Mouse (Mus musculus) heart, embryonic 12.5 days (tissue): ENCODE measurements around the gene Hap1. TPM values are rescaled to one million over a fixed set of nuclear protein-coding genes. Genes with fewer than 3 reads are reported as not detected.

ENCODE experiments used
- polyA plus RNA-seq: library from polyadenylated mRNA; unstranded; fragments of >200 nt; fragmentation: Nextera tagmentation; extraction: Ambion mirVana; gene quantifications from 2 replicates; pipeline ENCODE4 v1.2.1, GENCODE M21; 2016

Hap1 gene
- polyA plus RNA-seq, 1 experiment from 2014 or later = 12.3 TPM

Other genes starting within 250 kb of the Hap1 start
- 0.14 and 0.20 TPM in 2 replicates for gene Krt13, start 234.6 kb downstream of the Hap1 start, polyA plus RNA-seq
- 0.58 and 0.69 TPM in 2 replicates for gene Krt15, start 220.2 kb downstream of the Hap1 start, polyA plus RNA-seq
- 86.8 and 88.0 TPM in 2 replicates for gene Krt19, start 207.5 kb downstream of the Hap1 start, polyA plus RNA-seq
- not detected in 2 replicates for gene Krt9, start 162.9 kb downstream of the Hap1 start, polyA plus RNA-seq
- gene Krt14, start 148.6 kb downstream of the Hap1 start, polyA plus RNA-seq = 1.3 and 2.2 TPM in 2 replicates
- not detected in 2 replicates for gene Krt16, start 107.2 kb downstream of the Hap1 start, polyA plus RNA-seq
- gene Krt17, start 95.1 kb downstream of the Hap1 start, polyA plus RNA-seq = 1.3 and 1.9 TPM in 2 replicates
- not detected in 2 replicates for gene Krt42, start 86.3 kb downstream of the Hap1 start, polyA plus RNA-seq
- gene Eif1, start 36.2 kb downstream of the Hap1 start, polyA plus RNA-seq = 1,467 and 1,522 TPM in 2 replicates
- gene Gast, start 21.7 kb downstream of the Hap1 start, polyA plus RNA-seq = not detected in 2 replicates
- gene Jup, start 41.6 kb upstream of the Hap1 start, polyA plus RNA-seq = 107 and 109 TPM in 2 replicates
- gene P3h4, start 58.7 kb upstream of the Hap1 start, polyA plus RNA-seq = 69.7 and 78.3 TPM in 2 replicates
- 114 and 124 TPM in 2 replicates for gene Fkbp10, start 59.6 kb upstream of the Hap1 start, polyA plus RNA-seq
- 101 and 104 TPM in 2 replicates for gene Nt5c3b, start 85.7 kb upstream of the Hap1 start, polyA plus RNA-seq
- gene Klhl10, start 85.8 kb upstream of the Hap1 start, polyA plus RNA-seq = 0.65 and 0.76 TPM in 2 replicates
- gene Klhl11, start 116.6 kb upstream of the Hap1 start, polyA plus RNA-seq = 9.5 and 9.8 TPM in 2 replicates
- 93.7 and 99.0 TPM in 2 replicates for gene Acly, start 171.9 kb upstream of the Hap1 start, polyA plus RNA-seq
- 0.30 and 0.77 TPM in 2 replicates for gene Ttc25, start 189.5 kb upstream of the Hap1 start, polyA plus RNA-seq
- gene Cnp, start 218.8 kb upstream of the Hap1 start, polyA plus RNA-seq = 21.6 and 22.1 TPM in 2 replicates